Mouse (Mus musculus): Measurements from ENCODE around the gene Slc15a1. TPM values are rescaled to one million over a fixed set of nuclear protein-coding genes. Genes with fewer than 3 reads are reported as not detected.

The Slc15a1 gene
- total RNA-seq, 2 experiments from 2014 or later, result 0.19 TPM; not detected in 1

DNA sequence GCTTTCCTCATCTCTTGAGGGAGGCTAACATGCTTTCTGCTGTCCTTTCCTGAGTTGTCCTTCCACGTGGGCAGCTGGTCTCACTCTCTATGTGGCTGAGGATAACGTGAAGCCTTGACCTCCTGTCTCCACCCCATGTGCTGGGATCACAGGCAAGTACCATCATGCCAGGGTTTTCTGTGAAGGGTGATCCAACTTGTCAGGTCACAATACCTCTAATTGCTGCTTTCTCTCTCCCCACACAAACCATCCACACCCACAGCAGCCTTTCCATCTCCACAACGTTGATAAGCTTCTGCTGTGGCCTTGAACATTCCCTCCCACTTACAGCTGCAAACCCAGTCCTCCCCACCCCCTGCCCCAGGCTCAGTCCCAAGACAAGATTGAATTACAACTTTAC is 51.9 kb downstream of the Slc15a1 start:
- no peak for DNase-seq (ENCODE audit: low spot score in 2 of 2)

DNA sequence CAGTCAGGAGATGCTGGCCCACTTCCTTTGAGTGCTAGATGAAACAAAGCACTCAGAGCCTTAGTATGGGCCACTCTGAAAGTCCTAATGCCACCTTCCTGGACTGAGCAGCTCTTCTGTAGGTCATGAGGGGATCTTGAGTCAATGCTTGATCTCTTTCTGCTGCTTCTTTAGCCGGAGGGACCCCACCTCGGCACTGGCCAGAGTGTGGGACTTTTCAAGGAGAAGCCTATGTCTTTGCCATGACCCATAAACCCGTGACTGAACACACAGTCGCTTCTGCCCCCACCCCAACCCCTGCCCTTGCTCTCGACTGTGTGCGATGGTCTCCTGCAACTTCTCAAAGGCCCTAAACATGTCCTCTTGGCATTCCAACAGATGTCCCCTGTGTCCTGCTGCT is 52.8 kb downstream of the Slc15a1 start:
- DNase-seq (ENCODE audit: low spot score in 2 of 2), result no peak

DNA sequence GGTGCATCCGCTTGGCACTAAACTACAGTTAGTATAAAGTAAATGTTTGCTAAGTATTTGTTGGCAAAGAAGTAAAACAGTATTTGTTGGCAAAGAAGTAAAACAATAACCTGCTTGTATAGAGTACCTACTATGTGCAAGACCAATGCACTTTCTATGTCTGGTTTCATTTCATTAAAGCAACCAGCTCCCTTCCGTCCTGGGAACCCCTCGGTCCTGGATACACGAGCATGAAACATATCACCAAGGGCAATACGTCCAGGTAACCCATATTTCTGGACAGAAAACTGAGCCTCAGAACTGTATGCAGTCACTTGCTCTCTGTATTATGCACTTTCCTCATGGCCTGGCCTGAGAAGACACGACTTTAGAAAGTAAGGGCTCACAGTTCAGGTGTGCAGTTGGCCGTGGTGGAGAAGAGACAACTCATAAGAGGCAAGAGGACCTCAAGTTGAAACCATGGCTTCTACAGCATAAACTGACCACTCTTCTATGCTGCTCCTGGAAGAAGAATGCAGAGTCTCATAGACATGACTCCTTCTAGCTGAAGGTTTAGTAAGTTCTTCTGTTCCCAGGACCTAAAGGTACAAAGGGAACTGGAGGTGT is 53.5 kb downstream of the Slc15a1 start:
- DNase-seq (ENCODE audit: low spot score in 2 of 2), result no peak

DNA sequence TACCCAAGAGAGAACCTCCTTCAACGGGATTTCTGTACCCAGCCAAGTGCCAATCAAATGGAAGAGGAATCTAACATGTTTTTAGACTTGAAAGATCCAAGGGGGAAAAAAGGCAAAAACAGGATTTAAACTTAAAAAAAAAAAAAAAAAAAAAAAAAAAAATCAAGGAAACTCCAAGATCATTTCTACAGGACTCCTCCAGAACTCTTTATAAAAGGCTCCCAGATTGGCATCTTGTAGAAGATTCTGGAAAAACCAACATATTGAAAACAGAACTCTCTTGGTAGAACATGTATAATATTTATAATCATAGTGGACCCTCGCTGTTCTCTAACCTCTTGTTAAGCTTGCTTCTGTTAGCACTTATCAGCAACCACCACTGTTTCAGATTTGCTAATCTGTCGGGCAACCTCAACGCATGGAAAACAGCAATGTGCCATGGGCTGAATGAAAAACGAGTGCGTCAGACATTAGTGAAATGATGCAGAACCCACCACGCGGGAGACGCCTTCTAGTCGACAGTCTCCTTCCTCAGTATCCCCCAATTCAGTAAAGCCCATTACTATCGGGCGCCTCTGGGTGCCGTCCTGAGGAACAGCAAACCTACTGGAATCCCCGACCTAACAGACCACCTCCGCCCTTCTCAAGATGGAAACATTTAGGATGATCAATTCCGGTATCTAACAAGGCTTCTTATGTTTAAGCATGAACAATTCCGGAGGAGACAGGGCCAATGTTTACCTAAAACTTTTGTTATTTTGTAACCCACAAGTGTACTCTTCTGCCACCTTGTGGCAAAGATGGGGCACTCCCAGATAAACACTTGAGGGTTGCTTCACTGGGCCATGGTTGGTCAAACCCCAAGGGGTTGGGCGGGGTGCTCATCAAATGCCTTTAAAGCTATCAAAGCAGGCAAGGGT is 54.3 kb downstream of the Slc15a1 start:
- peak; percentile 46 to 52 for DNase-seq (ENCODE audit: low spot score in 2 of 2)

DNA sequence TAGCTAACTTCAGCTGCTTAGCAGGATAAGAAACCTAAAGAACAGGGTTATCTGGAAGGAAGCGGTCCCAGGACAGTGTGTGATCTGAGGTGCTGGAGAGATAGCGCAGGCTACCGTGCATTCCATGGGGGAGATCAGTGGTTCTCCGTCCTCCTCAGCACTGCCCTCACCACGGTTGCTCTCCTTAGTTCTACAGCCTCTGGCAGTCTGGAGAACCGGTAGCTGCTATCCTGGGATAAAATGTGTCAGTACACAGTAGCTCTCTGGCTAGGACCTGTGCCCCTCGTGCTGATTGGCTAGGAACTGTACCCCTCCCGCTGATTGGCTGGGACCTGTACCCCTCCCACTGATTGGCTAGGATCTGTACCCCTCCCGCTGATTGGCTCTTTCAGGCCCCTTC is 58.1 kb downstream of the Slc15a1 start:
- no peak for DNase-seq (ENCODE audit: low spot score in 2 of 2)

DNA sequence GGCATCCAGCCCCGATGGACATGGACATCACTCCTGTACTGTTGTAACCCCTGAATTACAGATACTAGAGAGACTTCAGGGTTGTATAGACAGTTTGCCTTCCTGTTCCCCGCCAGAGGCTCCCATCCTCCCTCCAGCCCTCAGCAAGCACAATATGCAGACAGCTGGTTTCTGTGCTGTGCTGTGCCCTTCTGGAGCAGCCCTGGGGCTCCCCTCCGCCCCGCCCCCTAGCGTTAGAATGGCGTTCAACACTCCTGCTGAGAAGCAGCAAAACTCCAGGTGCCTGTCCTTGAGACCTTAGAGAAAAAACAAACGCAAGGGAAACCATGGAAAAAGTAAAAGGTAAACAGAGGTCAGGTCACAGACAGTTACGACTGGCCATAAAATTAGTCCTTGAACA is 59.9 kb downstream of the Slc15a1 start:
- DNase-seq (ENCODE audit: low spot score in 2 of 2), result peak; percentile 54 to 60

DNA sequence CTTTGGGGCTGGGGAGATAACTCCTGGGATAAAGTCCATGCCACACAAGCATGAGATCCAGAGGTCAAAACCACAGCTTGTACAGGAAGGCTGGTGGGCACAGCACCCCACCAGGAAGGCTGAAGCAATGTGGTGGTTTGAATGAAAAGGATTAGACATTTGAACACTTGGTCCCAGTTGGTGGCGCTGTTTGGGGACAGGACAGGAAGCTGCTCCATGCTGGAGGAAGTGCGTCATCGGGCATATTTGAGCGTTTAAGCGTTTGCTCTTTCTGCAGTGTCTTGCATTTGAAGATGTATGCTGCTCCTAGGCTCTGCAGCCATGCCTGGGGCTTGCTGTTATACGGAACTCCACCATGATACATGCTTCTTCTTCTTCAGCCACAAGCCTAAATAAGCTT is 64.2 kb downstream of the Slc15a1 start:
- DNase-seq (ENCODE audit: low spot score in 2 of 2), result no peak

DNA sequence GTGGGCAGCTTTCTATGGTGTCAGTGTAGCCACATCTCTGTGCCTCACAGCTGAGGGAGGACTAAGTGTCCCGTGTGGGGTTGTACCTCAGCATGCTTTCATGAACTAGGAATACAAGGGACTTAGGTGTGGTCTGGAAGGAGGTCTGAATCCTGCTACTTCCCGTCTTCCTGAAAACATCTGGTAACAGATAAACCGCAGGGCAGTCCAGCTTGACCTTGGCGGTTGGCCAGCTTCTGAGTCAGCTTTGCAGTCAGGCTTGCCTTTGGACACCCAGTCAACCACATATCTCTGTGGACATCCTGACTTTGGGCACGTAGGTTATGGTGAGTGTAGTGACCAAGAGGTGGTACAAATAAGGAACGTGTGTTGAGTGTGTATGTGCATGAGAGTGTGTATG is 68.0 kb downstream of the Slc15a1 start:
- peak; percentile 85 to 93 for DNase-seq (ENCODE audit: low spot score in 2 of 2)

DNA sequence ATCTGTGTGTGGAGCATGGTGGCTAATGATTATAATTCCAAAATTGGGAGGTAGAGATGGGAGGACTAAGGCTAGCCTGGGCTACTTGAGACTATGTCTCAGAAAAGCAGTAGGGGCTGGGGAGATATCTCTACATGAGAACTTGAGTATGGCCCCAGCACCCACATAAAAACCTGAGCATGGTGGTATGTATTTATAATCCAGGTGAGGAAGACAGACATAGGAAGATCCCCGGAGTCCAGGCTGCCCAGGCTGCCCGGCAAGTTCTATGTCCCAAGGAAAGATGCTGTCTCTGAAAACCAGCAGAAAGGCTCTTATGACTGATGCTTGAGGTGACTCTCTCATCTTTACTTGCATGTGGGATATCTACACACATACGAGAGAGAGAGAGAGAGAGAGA is 68.6 kb downstream of the Slc15a1 start:
- peak in 1 of 2 experiments; percentile 7 for DNase-seq (ENCODE audit: low spot score in 2 of 2)

DNA sequence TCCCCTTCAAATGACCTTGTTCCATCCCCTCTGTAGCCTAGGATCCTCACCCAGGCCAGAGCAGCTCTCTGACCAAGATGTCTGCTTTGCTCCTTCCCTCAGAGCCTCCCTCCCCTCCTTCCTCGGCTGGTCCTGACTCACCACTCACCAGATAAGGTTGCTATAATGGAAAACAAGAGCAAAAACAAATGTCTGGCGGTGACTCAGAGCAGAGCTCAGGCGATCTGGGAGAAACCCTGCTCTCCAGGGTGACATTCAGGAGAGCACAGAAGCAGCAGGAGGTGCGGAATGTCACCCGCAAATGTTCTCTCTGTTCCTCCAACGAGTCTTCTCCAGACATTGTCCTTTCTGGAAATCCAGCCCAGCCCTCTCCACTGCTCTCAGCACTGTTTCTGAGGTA is 69.3 kb downstream of the Slc15a1 start:
- DNase-seq (ENCODE audit: low spot score in 2 of 2), result peak in 1 of 2 experiments; percentile 40

DNA sequence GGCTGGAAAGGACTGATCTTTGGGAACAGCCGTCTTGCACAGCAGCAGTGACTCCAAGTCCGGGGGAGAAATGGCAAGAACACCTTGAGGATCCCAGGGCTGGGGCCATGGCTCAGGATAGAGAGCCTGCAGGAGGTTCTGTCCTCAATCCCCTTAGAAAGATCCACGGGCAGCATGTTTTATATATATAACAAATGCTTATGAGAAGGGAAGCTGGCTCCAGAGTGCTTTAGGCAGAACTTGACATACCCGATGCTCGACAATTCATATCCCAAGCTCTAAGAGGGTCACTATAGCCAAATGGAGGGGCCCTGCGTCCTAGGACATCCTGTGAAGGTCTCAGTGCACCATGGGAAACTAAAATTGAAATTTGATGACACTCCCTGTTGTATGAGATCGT is 73.8 kb downstream of the Slc15a1 start:
- no peak for DNase-seq (ENCODE audit: low spot score in 2 of 2)

DNA sequence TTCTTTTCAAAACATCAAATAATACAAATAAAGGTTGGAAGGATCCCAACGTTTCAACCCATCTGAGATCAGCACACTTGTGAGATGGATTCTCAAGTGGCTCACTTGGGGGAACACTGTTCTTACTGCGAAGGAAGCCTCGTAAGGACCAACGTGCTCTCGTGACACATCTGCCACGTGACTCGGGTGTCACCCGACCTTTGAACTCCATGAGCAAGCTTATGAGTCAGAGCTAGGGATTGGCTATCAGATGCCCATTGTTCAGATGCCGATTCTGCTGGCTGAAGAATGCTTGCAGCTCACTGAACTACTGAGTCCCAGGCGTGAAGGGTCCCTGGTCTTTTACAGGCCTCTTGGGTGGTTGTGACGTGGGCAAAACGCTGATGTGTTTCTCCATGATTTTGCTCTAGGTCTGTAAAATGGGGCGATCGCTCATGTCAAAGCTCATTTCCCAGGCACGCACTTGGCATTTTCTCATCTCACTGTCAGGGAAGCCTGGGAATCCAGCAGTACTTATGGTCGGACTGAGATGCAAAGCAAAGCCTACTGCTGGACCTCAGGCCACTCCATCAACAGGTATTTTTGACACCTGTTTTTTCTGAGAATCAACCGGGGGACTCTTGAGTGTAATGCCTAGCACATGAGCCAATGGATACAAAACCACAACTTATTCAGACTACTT is 75.1 kb downstream of the Slc15a1 start:
- DNase-seq (ENCODE audit: low spot score in 2 of 2), result no peak

DNA sequence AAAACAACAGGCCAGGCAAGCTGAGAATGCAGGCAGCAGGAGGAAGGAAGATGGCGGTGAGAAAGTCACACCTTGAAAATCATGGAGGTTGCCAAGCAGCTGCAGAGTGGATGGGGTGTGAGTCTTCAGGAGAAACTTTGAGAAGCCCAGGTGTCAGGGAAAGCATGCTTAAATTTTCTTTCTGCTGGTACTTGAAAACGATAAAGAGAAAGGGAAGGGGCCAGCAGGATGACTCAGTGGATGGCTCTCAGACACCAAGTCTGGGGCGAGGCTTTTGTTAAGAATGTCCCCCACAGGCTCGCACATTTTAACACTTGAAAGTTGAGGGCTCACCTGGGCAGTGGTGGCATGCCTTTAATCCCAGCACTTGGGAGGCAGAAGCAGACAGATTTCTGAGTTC is 76.9 kb downstream of the Slc15a1 start:
- DNase-seq (ENCODE audit: low spot score in 2 of 2), result no peak

DNA sequence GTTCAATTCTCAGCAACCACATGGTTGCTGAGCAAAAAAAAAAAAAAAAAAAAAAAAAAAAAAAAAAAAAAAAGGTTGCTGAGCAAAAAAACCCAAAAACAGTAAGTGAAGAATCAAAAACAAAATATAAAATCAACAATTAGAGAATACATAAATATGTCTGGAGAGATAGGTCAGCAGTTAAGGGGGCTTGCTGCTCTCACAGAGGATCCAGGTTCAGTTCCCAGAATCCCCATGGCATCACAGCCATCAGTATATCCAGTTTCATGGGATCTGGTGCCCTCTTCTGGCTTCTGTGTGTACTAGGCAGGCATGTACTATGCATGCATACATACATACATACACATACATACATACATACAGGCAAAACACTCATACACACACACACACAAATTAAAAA is 78.3 kb downstream of the Slc15a1 start:
- no peak for DNase-seq (ENCODE audit: low spot score in 2 of 2)

DNA sequence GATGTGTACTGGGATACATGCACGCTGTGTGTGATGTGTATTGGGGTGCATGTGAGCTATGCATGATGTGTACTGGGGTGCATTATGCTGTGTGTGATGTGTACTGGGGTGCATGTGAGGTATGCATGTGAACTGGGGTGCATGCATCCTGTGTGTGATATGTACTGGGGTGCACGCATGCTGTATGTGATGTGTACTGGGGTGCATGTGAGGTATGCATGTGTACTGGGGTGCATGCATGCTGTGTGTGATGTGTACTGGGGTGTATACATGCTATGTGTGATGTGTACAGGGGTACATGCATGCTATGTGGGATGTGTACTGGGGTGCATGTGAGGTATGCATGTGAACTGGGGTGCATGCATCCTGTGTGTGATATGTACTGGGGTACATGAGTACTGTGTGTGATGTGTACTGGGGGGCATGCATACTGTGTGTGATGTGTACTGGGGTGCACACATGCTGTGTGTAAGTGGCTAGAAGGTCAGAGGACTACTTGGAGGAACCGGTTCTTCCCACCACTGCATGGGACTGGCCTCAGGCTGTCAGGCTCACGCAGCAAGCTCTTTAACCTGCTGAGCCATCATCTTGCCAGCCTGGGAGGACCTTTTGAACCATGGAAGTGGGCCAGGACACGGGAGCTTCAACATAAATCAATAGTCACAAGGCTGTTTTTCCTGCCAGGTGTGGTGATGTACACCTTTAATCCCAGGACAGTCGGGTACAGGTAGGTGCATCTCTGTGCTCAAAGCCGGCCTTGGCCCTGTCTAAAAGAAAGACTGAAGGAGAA is 79.9 kb downstream of the Slc15a1 start:
- no peak for DNase-seq (ENCODE audit: low spot score in 2 of 2)

DNA sequence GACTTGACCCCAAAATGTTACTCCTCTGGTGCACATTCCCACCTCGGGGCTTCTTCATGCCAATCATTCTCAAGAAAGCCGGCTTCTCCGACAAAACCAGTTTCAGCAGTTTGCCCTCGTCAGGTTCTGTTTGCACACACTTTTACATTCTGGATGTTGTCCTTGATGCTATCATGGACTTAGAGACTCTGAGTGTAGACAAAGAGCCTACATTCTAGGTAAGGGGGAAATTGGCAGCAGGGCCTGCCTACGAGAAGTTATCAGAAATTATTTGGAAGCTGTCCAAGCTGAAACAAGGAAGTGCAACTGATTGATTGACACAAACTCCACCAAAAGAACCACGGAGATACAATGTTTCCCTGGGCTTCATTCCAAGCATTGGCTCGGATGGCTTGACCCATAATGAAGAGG is 81.7 kb downstream of the Slc15a1 start:
- DNase-seq (ENCODE audit: low spot score in 2 of 2), result no peak

DNA sequence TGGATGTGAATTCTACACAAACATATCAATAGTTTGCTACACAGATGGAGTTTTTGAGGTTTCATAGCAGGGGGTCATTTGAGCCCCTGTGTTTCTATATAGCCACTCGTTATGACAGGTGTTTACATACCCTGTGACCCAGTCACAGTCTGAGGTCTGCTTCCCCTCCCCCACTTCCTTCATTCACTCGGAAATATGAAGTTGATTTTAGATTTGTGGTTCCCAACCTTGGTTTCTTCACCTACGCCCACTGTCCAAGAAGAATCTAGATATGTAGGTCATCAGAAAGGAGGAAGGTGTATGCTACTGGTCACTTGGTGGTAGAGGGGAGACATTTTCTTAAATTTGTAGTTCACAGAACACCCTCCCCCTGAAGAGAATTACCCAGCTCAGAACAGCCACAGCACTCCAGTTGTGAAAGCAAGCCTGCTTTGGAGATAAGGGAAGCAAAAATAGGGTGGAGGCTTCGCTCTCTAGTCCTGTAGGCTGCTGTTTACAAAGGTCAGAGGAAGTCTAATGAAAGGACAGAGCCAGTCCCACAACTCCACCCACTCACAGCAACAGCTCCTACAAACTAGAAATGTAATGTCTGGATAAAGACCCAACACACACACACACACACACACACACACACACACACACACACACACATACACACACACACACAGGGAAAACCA is 82.2 kb downstream of the Slc15a1 start:
- no peak for DNase-seq (ENCODE audit: low spot score in 2 of 2)

DNA sequence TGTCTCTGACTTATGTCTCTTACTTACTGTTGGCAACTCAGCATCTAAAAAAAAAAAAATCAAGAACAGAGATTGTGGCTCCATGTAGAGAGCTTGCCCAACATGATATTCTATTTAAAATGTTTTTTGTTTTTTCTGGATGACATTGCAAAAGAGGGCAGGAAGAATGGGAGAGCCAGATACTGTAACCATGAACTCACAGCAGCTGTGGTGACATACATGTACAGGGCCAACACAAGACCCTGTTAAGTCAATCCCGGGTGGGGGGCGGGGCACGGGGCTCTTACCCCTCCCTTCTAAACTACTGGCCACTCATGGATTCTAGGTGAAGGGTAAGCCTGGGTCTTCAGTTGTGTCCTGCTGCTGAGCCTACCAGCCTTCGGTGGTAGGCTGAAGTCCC is 83.1 kb downstream of the Slc15a1 start:
- DNase-seq (ENCODE audit: low spot score in 2 of 2), result no peak

DNA sequence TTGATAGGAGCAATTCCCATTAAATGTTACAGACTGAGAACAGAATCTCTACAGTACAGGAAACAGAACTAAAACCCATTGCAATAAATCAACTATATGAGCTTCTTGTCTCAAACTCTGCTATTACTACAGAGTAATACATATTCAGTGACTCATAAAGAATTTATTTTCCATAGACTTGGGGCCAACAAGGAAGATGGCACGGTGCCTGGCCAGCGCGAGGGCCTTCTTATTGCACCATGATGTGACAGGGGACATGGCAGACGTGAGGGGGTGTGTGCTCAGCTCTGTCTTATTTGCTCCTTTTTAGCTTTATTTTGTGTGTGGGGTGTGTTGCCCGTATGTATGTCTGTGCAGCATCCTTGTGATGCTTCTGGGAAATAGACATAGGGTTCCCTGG is 87.5 kb downstream of the Slc15a1 start:
- peak in 1 of 2 experiments; percentile 57 for DNase-seq (ENCODE audit: low spot score in 2 of 2)

DNA sequence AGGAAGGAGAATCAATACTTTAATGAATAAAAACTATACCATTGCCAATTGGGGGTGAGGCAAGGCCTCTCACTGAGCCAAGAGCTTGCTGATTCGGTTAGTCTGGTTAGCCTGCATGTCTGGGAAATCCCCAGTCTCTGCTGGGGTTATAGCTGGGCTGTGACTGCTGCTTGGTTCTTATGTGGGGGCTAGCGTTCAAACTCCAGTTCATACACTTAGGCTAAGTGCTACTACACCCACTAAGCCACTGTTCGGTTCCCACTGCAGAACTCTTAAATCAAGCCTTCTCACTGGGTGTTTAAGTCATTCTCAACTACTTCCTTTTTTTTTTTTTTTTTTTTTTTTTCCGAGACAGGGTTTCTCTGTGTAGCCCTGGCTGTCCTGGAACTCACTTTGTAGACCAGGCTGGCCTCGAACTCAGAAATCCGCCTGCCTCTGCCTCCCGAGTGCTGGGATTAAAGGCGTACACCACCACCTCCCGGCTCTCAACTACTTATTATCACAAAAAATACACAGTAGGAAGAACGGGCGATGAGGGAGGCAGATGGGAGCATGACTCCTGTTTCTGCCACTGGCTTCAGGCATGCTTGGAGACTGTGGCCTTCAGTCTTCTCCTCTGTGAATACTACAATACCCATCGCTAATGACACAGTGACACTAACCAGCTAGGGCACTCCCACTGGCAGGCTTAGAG is 88.3 kb downstream of the Slc15a1 start:
- DNase-seq (ENCODE audit: low spot score in 2 of 2), result no peak
